Mouse (Mus musculus) lung, postnatal 36 days (tissue): ENCODE data around the gene Fhl2.

ENCODE experiments used
- DNase-seq: peaks from one replicate; pipeline ENCODE4 v3.0.0; 2022; ENCODE audit warnings: mixed read lengths

The Fhl2 gene

GRCm38 (mm10) chr1:43094206-43094605 is 102.6 kb downstream of the Fhl2 start:
- DNase-seq: no peak

- peak; percentile 71 for DNase-seq
Measured at GRCm38 (mm10) chr1:43092056-43093015, 104.4 kb downstream of the Fhl2 start.

- DNase-seq: no peak
Measured at GRCm38 (mm10) chr1:43091306-43092055, 105.3 kb downstream of the Fhl2 start.

- DNase-seq: no peak
Measured at GRCm38 (mm10) chr1:43090418-43090817, 106.4 kb downstream of the Fhl2 start.

GRCm38 (mm10) chr1:43082946-43083345 is 113.8 kb downstream of the Fhl2 start:
- no peak for DNase-seq

- DNase-seq: no peak
Measured at GRCm38 (mm10) chr1:43078124-43078523, 118.7 kb downstream of the Fhl2 start.

GRCm38 (mm10) chr1:43074791-43075190 is 122.0 kb downstream of the Fhl2 start:
- no peak for DNase-seq
